Mouse (Mus musculus) olfactory bulb, adult 2 months (tissue): ENCODE measurements around the gene Agxt. TPM values are rescaled to one million over a fixed set of nuclear protein-coding genes. Genes with fewer than 3 reads are reported as not detected.

Source experiments
- H3K27ac ChIP-seq: fragments of 200-500 bp; 2 replicates; pipeline ENCODE4 v1.5.1; 2012; ENCODE audit warnings: low read depth, low read length; ENCODE audit not compliant: insufficient read depth
- H3K4me1 ChIP-seq: fragments of 200-500 bp; 2 replicates; pipeline ENCODE4 v1.6.1; 2012; ENCODE audit warnings: low read length; ENCODE audit not compliant: control insufficient read depth, insufficient read depth
- H3K4me3 ChIP-seq: fragments of 200-500 bp; 2 replicates; pipeline ENCODE4 v1.5.1; 2012; ENCODE audit warnings: mild to moderate bottlenecking, low read depth, low read length, moderate library complexity; ENCODE audit not compliant: insufficient read depth
- CTCF ChIP-seq: fragments of 200-500 bp; IDR thresholded peaks from 2 replicates; pipeline ENCODE4 v1.5.1; 2012; ENCODE audit warnings: low read depth, mild to moderate bottlenecking, low read length, moderate library complexity; ENCODE audit not compliant: insufficient read depth
- POLR2A ChIP-seq: fragments of 200-500 bp; IDR thresholded peaks from 2 replicates; pipeline ENCODE4 v1.6.1; 2012; ENCODE audit warnings: mild to moderate bottlenecking, low read depth, low read length, moderate library complexity; ENCODE audit not compliant: insufficient read depth
- WGBS: fragments of 180-500 bp; shearing (Covaris S2); methylation state at CpG from one replicate; pipeline ENCODE4 v1.1.7; 2018; 5-methylcytosine and 5-hydroxymethylcytosine counted together
- polyA plus RNA-seq: library from polyadenylated mRNA; stranded (reverse); fragments of >200 nt; gene quantifications from 2 replicates; pipeline ENCODE4 v1.2.4, GENCODE M21; 2012; ENCODE audit warnings: low replicate concordance; ENCODE audit not compliant: missing spikeins, insufficient read depth, insufficient read length

Agxt gene
- not detected in 2 replicates for polyA plus RNA-seq

DNA sequence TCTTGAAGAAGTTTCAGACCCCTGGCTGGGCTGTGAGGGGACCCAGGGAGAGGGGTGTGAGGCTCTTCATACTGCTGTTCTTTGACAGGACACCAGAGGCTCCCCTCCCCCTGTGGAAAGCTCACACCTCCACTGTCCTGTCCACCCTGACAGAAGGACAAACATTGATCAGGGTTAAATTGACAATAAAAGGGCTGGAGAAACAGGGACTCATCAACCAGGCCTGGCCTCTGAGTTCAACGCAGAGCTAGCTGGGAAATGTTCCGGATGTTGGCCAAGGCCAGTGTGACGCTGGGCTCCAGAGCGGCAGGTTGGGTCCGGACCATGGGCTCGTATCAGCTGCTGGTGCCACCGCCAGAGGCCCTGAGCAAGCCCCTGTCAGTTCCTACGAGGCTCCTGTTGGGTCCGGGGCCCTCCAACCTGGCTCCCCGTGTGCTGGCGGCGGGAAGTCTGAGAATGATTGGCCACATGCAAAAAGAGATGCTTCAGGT is at the start of gene Agxt:
Gene Agxt (plus strand): TSS at position 205 of the 491 bp plus-strand sequence.
- Histone ChIP-seq H3K4me3 (no peak within 1 kb of the TSS), H3K4me1 (0 out of 2 replicates have a peak, but pooled peaks cover 7% of the 10 kb centered on the region), H3K27ac (no peak within 1 kb of the TSS)
- no peak for TF ChIP-seq CTCF
- 92% methylated on average over 12 of the region's 12 CpGs for WGBS

DNA sequence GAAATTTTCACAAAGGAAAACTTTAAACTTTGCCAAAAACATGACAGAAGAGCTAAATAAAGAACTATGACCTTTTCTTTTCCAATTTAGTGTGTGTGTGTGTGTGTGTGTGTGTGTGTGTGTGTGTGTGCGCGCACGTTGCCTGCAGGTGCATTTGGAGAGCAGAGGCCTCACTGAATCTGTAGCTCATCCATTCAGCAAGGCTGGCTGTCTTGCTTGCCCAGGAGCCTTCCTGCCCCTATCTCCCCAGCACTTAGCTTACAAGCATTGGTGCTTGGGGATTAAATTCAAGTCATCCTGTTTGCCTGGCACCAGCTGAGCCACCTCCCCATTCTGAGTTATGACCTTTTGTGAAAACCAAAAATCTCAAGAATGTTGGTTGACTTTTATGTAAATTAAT is 42.5 kb upstream of the Agxt start:
- peaks cover 22% of the 10 kb centered on the region for H3K4me1 ChIP-seq
- no peak overlapping the region for H3K27ac ChIP-seq
- no peak overlapping the region for H3K4me3 ChIP-seq
- TF ChIP-seq CTCF (no peak), POLR2A (no peak)
- WGBS: 47% methylated on average over 3 of the region's 3 CpGs

DNA sequence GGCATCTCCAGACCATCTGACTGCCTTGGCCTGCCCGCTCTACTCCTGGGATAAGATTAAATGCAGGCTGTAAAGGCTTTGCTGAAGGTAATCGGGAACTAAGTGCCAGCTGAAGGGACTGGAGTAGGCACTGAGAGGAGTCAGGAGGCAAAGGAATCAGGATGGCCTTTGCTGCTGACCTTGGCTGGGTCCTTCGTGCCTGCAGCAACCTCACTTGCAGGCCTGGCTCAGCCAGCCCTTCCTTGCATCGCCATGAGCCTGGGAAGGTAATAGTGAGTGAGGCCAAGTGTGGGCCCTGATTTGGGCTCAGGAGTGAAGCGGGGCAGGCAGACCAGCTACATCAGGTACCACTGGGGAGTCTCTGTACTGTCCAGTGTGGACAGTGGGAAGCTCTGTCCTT is 36.1 kb upstream of the Agxt start:
- Histone ChIP-seq H3K27ac (no peak overlapping the region), H3K4me3 (no peak overlapping the region)
- WGBS: 71% methylated on average over 5 of the region's 5 CpGs

DNA sequence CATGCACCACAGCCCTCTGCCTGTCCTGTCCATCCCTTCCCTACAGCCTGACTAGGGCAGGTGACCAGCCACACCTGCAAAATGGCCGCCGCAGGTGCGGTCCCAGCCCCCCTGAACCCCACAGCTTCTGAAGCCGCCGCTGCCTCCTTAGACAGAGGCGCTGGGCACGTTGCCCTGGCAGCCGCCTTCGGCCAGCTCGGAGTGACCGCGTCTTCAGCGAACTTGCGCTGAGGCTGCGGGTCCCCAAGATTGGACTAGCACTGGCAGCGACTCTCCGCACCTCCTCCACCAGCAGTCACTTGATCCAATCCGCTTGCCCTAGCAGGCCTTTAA is 34.8 kb upstream of the Agxt start:
- Histone ChIP-seq H3K4me1 (peaks cover 40% of the 10 kb centered on the region), H3K4me3 (peak overlapping the region; percentile 62), H3K27ac (peak overlapping the region; percentile 30; the same call in 1 of the 2 replicates)
- TF ChIP-seq CTCF: no peak
- no peak for TF ChIP-seq POLR2A
- 1% methylated on average over 18 of the region's 18 CpGs for WGBS

More for the DNA sequence above, 36.1 kb upstream of the Agxt start:
- TF ChIP-seq POLR2A (no peak), CTCF (no peak)
- H3K4me1 ChIP-seq: peaks cover 40% of the 10 kb centered on the region

DNA sequence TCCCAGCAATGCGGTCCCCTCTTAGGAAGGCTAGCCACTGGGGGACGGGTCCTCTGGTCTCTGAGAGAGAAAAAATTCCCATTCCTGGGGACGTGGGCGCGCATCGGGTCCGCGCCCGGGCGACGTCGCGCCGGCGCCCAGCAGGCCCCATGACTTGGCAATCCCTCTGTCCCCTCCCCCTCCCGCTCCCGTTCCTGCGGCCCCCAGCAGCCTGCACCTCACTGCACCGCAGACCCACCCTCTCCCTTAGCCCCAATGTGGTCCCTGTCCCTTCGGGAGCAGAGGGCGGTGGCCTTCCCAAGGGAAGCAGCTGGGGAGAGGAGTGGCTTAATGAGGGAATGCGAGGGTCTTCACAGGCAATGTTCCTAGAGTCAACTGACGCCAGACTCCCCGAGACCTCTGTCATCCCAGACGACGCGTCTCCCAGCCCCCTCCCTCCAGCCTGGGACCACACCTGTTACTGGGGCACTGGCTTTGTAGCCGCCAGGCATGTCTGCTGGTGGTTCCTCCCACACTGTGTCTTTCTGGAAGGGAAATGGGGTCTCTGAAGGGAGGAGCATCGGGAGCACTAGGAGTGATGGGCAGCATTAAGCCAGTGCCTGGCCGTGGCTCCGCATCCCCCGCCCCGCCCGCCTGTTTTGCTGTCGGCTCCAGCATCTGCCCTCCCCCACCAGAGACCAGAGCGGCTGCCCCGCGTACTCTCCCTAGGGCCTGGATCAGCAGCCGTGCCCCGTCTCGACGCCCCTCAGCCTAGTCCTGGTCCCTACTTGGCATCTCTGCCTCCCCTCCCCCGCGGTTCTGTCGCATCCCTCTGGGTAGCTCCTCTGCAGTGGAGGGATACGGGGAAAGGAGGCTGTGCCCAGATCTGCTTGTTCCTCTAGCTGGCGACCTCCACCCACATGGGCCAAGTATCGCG is 34.2 kb upstream of the Agxt start:
- H3K4me1 ChIP-seq: peaks cover 36% of the 10 kb centered on the region
- H3K4me3 ChIP-seq: peak overlapping the region; percentile 62
- TF ChIP-seq CTCF (no peak), POLR2A (no peak)
- peak overlapping the region; percentile 87 for H3K27ac ChIP-seq
- under 1% methylated on average over 49 of the region's 49 CpGs for WGBS

DNA sequence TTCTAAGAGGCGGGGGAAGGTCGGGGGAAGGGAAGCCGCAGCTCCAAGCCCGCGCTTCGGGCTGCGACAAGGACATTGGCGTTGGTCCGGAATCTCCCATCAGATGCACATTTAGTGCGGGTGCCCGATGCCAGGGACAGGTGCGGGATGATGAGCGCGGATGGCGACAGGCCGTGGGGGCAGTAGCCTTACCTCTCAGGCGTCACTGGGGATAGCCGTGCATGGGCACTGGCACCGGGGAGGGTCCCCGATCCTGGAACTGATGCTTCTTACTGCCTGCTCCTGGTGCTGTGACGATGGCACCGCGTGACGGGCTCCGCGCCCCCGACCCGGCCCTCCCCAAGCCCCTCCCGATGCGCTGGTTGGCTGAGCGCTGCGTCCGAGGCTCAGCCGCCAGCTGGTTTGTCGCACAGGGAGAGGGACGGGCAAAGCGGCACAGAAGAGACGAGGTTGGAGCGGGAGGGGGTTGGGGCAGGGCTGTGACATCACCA is 33.4 kb upstream of the Agxt start, which contains the start of gene Kif1a:
Gene Kif1a (minus strand): TSS at position 381 of the 491 bp plus-strand sequence.
- peaks cover 30% of the 10 kb centered on the region for H3K4me1 ChIP-seq
- TF ChIP-seq CTCF: no peak
- peak; percentile 94 for TF ChIP-seq POLR2A
- WGBS: under 1% methylated on average over 39 of the region's 39 CpGs
- H3K27ac ChIP-seq: peak within 1 kb of the TSS; percentile 87
- H3K4me3 ChIP-seq: peak within 1 kb of the TSS; percentile 62

DNA sequence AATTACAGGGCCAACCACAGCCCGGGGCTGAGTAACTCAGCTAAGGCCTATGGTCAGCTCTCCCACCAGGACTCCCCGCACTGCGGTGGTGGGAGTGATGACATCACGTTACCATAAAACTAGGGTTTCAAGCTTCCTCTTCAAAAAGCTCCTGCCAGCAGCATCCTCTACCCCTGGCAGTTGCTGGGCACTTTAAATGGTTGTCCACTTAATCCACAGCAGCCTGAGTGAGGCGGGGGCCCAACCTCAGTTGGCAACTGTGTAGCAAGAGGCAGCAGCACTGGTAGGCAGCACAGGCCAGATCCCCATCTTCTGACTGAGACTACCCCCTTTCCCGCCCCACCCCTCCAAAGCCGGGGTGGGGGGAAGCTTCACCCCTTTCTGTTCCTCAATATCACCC is 32.3 kb upstream of the Agxt start:
- WGBS: 61% methylated on average over 7 of the region's 7 CpGs
- Histone ChIP-seq H3K4me3 (no peak overlapping the region), H3K4me1 (peaks cover 24% of the 10 kb centered on the region), H3K27ac (no peak overlapping the region)
- TF ChIP-seq CTCF (no peak), POLR2A (no peak)

DNA sequence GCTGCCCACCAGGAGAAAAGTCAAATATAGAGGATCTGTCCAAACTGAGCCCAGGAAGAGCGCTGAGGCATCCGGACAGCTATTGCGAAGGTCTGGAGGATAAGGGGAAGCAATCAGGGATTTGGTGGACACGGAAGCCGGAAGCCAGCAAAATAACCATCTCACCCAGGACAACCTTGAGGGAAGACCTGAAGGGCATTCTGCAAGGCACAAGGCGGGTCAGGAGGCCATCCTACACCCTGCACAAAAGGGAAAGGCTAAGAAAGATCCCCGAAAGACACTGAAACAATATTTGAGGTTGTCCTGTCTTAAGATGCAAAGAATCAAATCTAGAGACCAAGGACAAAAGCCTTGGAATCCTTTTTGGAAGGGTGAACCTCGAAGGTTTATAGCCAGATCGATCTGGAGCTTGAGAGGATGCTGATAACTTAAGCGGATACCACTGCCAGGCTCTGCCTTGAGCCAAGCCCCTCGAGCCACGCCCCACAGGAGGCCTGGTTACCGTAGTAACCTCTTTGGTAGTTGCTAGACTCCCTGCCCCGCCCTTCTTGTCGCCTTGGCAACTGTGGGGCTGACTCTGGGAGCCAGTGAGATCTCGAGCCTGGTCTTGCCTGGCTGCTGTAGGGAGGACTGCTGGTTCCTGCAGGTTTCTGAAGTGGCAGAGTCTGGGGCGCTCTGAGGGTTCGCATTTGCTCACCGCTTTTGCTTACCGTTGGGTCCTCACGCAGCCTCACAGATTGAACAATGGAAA is 20.2 kb upstream of the Agxt start:
- Histone ChIP-seq H3K4me3 (peak overlapping the region; percentile 42), H3K4me1 (peaks cover 8% of the 10 kb centered on the region), H3K27ac (no peak overlapping the region)
- TF ChIP-seq POLR2A: no peak
- no peak for TF ChIP-seq CTCF
- 28% methylated on average over 21 of the region's 21 CpGs for WGBS
